Mouse (Mus musculus) ES-E14 (cell line): ENCODE measurements around the gene Ddx58. TPM values are rescaled to one million over a fixed set of nuclear protein-coding genes. Genes with fewer than 3 reads are reported as not detected.

Experiments
- DNase-seq: peaks from one replicate; pipeline ENCODE4 v3.0.0-alpha.2; 2013; ENCODE audit warnings: low read depth, low spot score
- H3K27ac ChIP-seq: 2 replicates; pipeline ENCODE4 v1.5.1; 2012; ENCODE audit warnings: low read depth, mild to moderate bottlenecking, low read length, moderate library complexity, mixed read lengths; ENCODE audit not compliant: poor library complexity, insufficient read depth, severe bottlenecking
- H3K36me3 ChIP-seq: 2 replicates; pipeline ENCODE4 v1.6.1; 2012; ENCODE audit warnings: mild to moderate bottlenecking, low read length, moderate library complexity, mixed read lengths; ENCODE audit not compliant: control insufficient read depth, poor library complexity, insufficient read depth, severe bottlenecking
- H3K4me1 ChIP-seq, 2 experiments: fragments of 150-350 bp in 1 of 2; sonication (generic) in 1 of 2; 2 replicates each; pipeline ENCODE4 v1.6.1; 2012; ENCODE audit warnings: low read length in 2 of 2, mild to moderate bottlenecking in 1 of 2, mixed read lengths in 1 of 2; ENCODE audit not compliant: control insufficient read depth in 2 of 2, insufficient read depth in 2 of 2, poor library complexity in 1 of 2
- H3K4me3 ChIP-seq, 2 experiments: fragments of 150-350 bp in 1 of 2; sonication (generic) in 1 of 2; 2 replicates each; pipeline ENCODE4 v1.5.1; 2012; ENCODE audit warnings: low read length in 2 of 2, low read depth in 1 of 2, mild to moderate bottlenecking in 1 of 2, mixed read lengths in 1 of 2; ENCODE audit not compliant: insufficient read depth in 1 of 2, poor library complexity in 1 of 2, severe bottlenecking in 1 of 2
- H3K9ac ChIP-seq: 2 replicates; pipeline ENCODE4 v1.6.1; 2012; ENCODE audit warnings: low read depth, mild to moderate bottlenecking, low read length, mixed read lengths; ENCODE audit not compliant: poor library complexity, insufficient read depth, severe bottlenecking
- H3K9me3 ChIP-seq: fragments of 150-350 bp; sonication (generic); 2 replicates; pipeline ENCODE4 v1.6.1; 2012; ENCODE audit warnings: low read depth, mild to moderate bottlenecking, low read length; ENCODE audit not compliant: control insufficient read depth, insufficient read depth
- CHD2 ChIP-seq: IDR thresholded peaks from 2 replicates; pipeline ENCODE4 v1.6.1; 2014; ENCODE audit warnings: mild to moderate bottlenecking, low read depth, low read length, inconsistent platforms
- HCFC1 ChIP-seq: IDR thresholded peaks from 2 replicates; pipeline ENCODE4 v1.6.1; 2012; ENCODE audit warnings: low read length, inconsistent platforms, borderline replicate concordance; ENCODE audit not compliant: insufficient read depth
- MAFK ChIP-seq: IDR thresholded peaks from 2 replicates; pipeline ENCODE4 v1.6.1; 2014; ENCODE audit warnings: mild to moderate bottlenecking, low read depth, low read length, inconsistent platforms; ENCODE audit not compliant: insufficient read depth
- ZC3H11A ChIP-seq: IDR thresholded peaks from 2 replicates; pipeline ENCODE4 v1.6.1; 2012; ENCODE audit warnings: low read depth, mild to moderate bottlenecking, inconsistent platforms, low read length, borderline replicate concordance
- ZNF384 ChIP-seq: IDR thresholded peaks from 2 replicates; pipeline ENCODE4 v1.6.1; 2012; ENCODE audit warnings: low read depth, low read length, inconsistent platforms
- in situ Hi-C, 2 experiments: fragments of 600-800 bp; cut with MboI; formaldehyde crosslinking; loops; one replicate each; pipeline ENCODE4 v1.15.1; 2025; ENCODE audit warnings: low sequenced_read_pairs in 2 of 2, inconsistent platforms in 1 of 2; ENCODE audit not compliant: unreplicated experiment in 2 of 2
- total RNA-seq: library from RNA; depleted of rRNA; stranded (reverse); fragments of 300-350 nt; gene quantifications from 2 replicates; pipeline ENCODE4 v1.2.3, GENCODE M21; 2012; rRNA removed

The Ddx58 gene
- total RNA-seq, result 14.5 and 19.0 TPM in 2 replicates

DNA sequence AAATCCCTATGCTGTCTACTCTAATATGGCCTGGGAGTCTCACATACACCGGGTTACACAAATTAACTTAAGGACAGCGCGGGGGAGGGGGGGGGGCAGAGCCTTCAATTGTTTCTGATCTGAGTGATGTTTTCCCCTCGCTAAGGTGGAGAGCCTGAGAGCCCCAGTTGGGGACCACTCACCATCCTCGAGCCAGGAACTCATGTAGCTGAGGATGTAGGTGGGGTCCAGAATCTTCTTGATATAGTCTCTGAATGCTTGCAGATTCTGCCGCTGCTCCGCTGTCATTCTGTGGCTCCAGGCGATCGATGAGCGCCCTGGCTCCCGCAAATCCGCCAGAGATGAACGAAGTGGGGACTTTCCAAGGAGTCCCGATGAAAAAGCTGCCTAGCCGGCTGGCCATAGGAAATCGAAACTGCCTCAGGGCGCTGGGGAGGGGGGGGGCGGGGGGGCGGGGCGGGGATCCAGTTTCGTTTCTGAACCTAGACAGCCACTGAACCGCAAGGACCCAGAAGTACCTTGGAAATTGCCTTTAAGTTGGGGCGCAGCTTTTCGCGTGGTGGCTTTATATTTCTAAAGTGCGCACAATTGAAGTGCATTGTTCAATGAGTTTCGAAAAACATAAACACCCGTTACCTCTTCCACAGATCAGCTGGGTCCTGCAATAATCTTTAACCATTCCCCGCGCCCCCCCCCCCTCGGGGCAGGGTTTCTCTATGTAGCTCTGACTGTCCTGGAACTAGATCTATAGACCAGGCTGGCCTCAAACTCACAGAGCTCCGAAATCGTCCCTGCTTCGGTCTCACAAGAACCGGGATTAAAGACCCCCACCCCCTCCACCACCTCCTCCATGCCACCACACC is at the start of gene Ddx58:
TSS of gene Ddx58 (minus strand) at position 420 of the 863 bp plus-strand sequence.
- Histone ChIP-seq H3K9me3 (no peaks in the 10 kb centered on the region), H3K4me3 (peak within 1 kb of the TSS; percentile 52 to 57), H3K9ac (peak within 1 kb of the TSS; percentile 40; the same call in 1 of the 2 replicates), H3K4me1 (peaks cover 5 to 25% of the 10 kb centered on the region in 2 experiments), H3K27ac (peak within 1 kb of the TSS; percentile 69), H3K36me3 (no peaks in the 10 kb centered on the region)
- in situ Hi-C loops, result no loop called here
- TF ChIP-seq ZC3H11A (no peak), CHD2 (no peak), MAFK (no peak), ZNF384 (no peak), HCFC1 (no peak)
- DNase-seq, result no peak

DNA sequence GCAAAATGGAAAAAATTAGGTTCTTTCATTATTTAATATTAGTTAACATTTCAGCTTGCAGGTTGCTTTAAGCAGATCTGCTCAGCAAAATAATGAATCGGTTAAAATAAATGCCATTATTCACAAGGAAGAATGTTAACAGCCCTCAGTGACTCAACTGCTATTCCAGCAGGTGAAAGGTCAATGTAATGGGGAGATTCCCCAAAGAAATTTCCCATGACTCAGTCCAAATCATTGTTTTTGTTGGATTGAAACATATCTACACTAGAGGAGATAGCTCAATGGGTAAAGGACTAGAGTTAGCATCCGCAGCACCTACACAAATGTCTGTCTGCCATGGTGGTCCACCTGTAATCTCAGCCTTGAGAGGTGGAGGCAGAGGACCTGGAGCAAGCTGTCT is 49.4 kb upstream of the Ddx58 start:
- Histone ChIP-seq H3K9ac (no peak overlapping the region), H3K4me3 (no peak overlapping the region), H3K4me1 (no peaks in the 10 kb centered on the region), H3K36me3 (no peaks in the 10 kb centered on the region), H3K27ac (no peak overlapping the region), H3K9me3 (no peaks in the 10 kb centered on the region)
- no peak for DNase-seq
- no peak for TF ChIP-seq ZC3H11A
- TF ChIP-seq MAFK, result no peak
- TF ChIP-seq CHD2, result no peak
- TF ChIP-seq HCFC1, result no peak
- no peak for TF ChIP-seq ZNF384
- in situ Hi-C loops, result loop anchor here in 1 of 2 experiments (25.0 kb wide), 1 partner anchor 398 kb away; no protein-coding TSS in a partner anchor

DNA sequence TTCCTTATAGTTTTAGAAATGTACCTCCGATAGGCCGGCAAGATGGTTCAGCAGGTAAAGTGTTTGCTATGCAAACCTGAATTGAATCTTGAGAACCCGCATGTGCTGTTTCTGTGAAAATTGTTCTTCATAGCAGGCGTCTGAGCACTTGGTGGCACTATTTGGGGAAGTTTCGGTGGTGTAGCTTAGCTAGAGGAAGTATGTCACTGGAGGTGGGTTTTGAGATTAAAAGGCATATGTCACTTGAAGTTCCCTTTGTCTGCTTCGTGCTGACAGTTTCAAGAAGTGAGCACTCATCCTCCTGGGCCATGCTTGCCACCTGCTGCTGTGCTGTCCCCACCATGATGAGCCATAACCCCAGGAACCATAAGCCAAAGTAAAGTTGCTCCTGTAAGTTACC is 47.8 kb upstream of the Ddx58 start:
- no peak overlapping the region for H3K27ac ChIP-seq
- in situ Hi-C loops, result loop anchor here in 1 of 2 experiments (25.0 kb wide), 1 partner anchor 400 kb away; no protein-coding TSS in a partner anchor
- TF ChIP-seq CHD2, result no peak
- TF ChIP-seq ZNF384, result no peak
- H3K9ac ChIP-seq, result no peak overlapping the region
- no peak for DNase-seq
- H3K4me3 ChIP-seq, result no peak overlapping the region
- H3K36me3 ChIP-seq, result no peaks in the 10 kb centered on the region
- H3K4me1 ChIP-seq, result no peaks in the 10 kb centered on the region
- no peaks in the 10 kb centered on the region for H3K9me3 ChIP-seq

DNA sequence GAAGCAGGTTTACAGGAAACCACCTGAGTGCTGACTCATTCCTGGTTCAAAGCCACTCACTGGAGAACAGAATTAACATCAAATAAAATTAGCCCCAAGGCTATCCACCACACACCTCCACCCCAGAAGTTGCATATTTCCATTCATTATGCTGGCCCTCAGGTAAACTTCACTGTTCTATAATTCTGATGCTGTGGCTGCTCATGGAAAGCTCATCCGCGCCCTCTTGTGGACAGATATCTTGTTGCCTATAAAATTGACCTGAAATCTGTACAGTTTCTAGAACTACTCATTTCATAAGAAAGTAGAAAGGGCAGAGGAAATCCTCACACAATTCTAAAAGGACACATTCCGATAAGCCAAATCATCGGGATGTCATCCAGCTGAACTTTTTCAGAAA is 46.0 kb upstream of the Ddx58 start:
- Histone ChIP-seq H3K27ac (no peak overlapping the region; the same call in 1 of the 2 replicates), H3K9ac (no peak overlapping the region), H3K4me3 (no peak overlapping the region), H3K4me1 (no peaks in the 10 kb centered on the region), H3K9me3 (no peaks in the 10 kb centered on the region), H3K36me3 (no peaks in the 10 kb centered on the region)
- in situ Hi-C loops, result loop anchor here in 1 of 2 experiments (25.0 kb wide), 1 partner anchor 402 kb away; no protein-coding TSS in a partner anchor
- TF ChIP-seq ZNF384 (no peak), ZC3H11A (peak; percentile 74), MAFK (0 out of 2 replicates have a peak, but pooled peaks have one; percentile 5), HCFC1 (no peak), CHD2 (no peak)
- DNase-seq, result peak; percentile 65
